Mouse (Mus musculus): ENCODE measurements around the gene Kmt2d. TPM values are rescaled to one million over a fixed set of nuclear protein-coding genes. Genes with fewer than 3 reads are reported as not detected.
A peak's percentile ranks its signal among the peaks of the same experiment; 100 is the strongest.

Gene Kmt2d
- polyA plus RNA-seq, 1 experiment from 2014 or later, result 12.5 TPM

DNA sequence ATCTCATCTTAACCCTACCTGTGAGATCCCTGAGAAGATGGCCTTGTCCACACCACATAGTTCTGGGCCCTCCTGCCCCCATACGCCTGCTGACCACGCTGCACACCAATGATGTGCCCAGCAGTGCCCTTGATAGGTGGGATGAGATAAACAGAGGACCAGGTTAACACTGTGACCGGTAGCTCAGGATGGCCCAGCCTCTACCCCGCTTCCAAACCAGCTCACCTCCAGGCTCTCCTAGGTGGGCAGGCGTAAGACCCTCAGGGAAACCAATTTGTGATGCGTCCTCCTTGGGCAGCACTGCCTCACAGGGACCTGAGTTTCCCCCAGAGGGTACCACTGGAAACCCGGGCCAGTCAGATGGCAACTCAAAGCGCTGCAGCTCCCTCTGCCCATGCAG, 5.2 kb downstream of the Kmt2d start:
- Histone ChIP-seq H3K9me3 (no peaks in the 10 kb centered on the region), H3K27me3 (no peaks in the 10 kb centered on the region), H3K36me3 (peaks cover 59% of the 10 kb centered on the region), H3K4me2 (no peak overlapping the region), H3K4me1 (peaks cover 33% of the 10 kb centered on the region), H3K9ac (no peak overlapping the region), H3K4me3 (no peak overlapping the region), H3K27ac (no peak overlapping the region)
- 94% methylated on average over 8 of the region's 8 CpGs for whole genome bisulfite sequencing
- no peak for ATAC-seq (ENCODE audit: borderline replicate concordance, extremely low read depth, low FRiP score, low TSS enrichment)

DNA sequence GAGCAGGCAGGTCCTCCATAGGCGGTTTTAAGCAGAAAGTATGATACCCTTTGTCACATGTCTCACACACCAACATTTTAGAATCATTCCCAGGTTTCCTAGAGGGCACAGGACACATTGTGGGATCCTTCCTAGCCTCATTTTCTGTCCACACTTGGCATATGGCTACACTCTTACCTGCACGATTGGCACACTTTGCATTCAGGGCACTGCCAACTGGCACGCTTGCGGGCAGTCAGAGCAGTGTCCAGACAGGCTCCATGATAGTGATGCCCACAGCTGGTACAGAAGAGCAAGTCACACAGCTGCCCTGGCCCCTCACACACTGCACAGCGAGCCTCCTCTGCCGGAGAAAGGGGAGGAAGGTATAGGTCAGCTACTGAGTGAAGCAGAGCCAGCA, 6.1 kb downstream of the Kmt2d start:
- no peak for ATAC-seq (ENCODE audit: borderline replicate concordance, extremely low read depth, low FRiP score, low TSS enrichment)
- Histone ChIP-seq H3K9me3 (no peaks in the 10 kb centered on the region), H3K4me1 (peaks cover 33% of the 10 kb centered on the region), H3K27ac (no peak overlapping the region), H3K9ac (no peak overlapping the region), H3K27me3 (no peaks in the 10 kb centered on the region), H3K36me3 (peaks cover 67% of the 10 kb centered on the region), H3K4me2 (no peak overlapping the region), H3K4me3 (no peak overlapping the region)
- WGBS, result 91% methylated on average over 6 of the region's 6 CpGs

GRCm38 (mm10) chr15:98863451-98863958, 7.5 kb downstream of the Kmt2d start:
- no peak overlapping the region for H3K27ac ChIP-seq
- no peak for ATAC-seq (ENCODE audit: borderline replicate concordance, extremely low read depth, low FRiP score, low TSS enrichment)
- H3K4me2 ChIP-seq, result no peak overlapping the region
- peaks cover 81% of the 10 kb centered on the region for H3K36me3 ChIP-seq
- WGBS, result 82% methylated on average over 12 of the region's 12 CpGs
- H3K4me3 ChIP-seq, result no peak overlapping the region
- no peak overlapping the region for H3K9ac ChIP-seq
- H3K9me3 ChIP-seq, result no peaks in the 10 kb centered on the region
- no peaks in the 10 kb centered on the region for H3K27me3 ChIP-seq
- peaks cover 18% of the 10 kb centered on the region for H3K4me1 ChIP-seq

DNA sequence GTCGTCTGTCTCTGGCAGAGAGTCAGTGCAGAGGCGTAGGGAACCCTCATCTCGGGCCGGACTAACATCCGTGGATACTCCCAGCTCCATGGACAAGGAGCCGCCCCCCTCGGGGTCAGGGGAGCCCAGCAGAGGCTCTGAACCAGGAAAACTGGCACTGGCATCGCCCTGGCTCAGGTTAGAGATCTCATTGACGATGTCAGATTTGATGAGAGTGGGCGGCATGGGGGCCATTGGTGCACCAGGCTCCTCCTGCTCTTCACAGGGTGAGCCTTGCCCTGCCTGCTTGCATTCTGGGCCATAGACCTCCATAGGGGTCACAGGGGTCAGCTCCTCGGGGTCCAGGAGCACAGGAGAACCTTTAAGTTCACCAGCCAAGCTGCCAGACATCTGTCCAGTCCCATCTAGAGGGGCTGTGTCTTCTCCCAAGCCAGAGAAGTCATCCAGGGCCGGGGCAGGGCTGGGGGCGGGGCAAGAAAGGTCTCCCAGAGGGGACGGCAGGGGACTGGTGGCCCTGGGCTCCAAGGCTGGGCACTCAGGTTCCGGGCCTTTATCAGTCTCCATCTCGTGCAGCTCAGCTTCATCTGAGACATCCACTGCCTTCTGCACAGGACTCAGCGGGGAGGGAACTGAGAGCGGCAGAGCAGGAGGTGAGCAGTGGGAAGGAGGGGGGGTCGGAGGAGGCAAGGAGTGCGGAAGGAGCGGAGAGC, 9.1 kb downstream of the Kmt2d start:
- no peak overlapping the region for H3K4me3 ChIP-seq
- H3K9me3 ChIP-seq, result no peaks in the 10 kb centered on the region
- peaks cover 2% of the 10 kb centered on the region for H3K4me1 ChIP-seq
- ATAC-seq (ENCODE audit: borderline replicate concordance, extremely low read depth, low FRiP score, low TSS enrichment), result no peak
- no peak overlapping the region for H3K4me2 ChIP-seq
- no peak overlapping the region for H3K9ac ChIP-seq
- 81% methylated on average over 21 of the region's 21 CpGs for WGBS
- H3K27ac ChIP-seq, result no peak overlapping the region
- H3K36me3 ChIP-seq, result peaks cover 97% of the 10 kb centered on the region
- H3K27me3 ChIP-seq, result no peaks in the 10 kb centered on the region

DNA sequence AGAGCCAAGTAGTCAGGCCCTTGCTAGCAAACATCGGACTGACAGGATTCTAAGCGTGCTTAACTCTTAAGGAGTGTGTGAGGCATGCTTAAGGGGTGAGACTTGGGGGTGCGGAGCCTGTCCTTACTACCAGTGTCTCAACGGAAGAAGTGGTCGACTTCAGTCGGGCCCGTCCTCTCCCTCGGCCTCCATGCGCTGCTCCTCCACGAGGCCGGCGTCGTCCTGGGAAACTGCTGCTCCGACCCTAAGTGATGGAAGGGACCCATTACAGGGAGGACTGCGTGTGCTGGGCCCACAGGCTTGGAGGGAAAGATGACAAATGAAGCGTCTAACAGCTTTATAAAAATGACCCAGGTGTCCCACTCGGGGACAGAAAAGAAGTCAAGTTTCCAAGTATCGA, 10.1 kb downstream of the Kmt2d start:
- Histone ChIP-seq H3K4me3 (no peak overlapping the region), H3K4me1 (no peaks in the 10 kb centered on the region), H3K4me2 (no peak overlapping the region), H3K27ac (no peak overlapping the region), H3K9me3 (no peaks in the 10 kb centered on the region), H3K36me3 (peaks cover 99% of the 10 kb centered on the region), H3K9ac (no peak overlapping the region), H3K27me3 (no peaks in the 10 kb centered on the region)
- no peak for ATAC-seq (ENCODE audit: borderline replicate concordance, extremely low read depth, low FRiP score, low TSS enrichment)
- 90% methylated on average over 18 of the region's 18 CpGs for WGBS

GRCm38 (mm10) chr15:98859319-98860043, 11.5 kb downstream of the Kmt2d start:
- ATAC-seq (ENCODE audit: borderline replicate concordance, extremely low read depth, low FRiP score, low TSS enrichment), result no peak
- Histone ChIP-seq H3K4me1 (no peaks in the 10 kb centered on the region), H3K9me3 (no peaks in the 10 kb centered on the region), H3K4me3 (no peak overlapping the region), H3K27me3 (no peaks in the 10 kb centered on the region), H3K4me2 (no peak overlapping the region), H3K36me3 (peaks cover 99% of the 10 kb centered on the region), H3K9ac (no peak overlapping the region), H3K27ac (no peak overlapping the region)
- WGBS, result 75% methylated on average over 9 of the region's 9 CpGs

DNA sequence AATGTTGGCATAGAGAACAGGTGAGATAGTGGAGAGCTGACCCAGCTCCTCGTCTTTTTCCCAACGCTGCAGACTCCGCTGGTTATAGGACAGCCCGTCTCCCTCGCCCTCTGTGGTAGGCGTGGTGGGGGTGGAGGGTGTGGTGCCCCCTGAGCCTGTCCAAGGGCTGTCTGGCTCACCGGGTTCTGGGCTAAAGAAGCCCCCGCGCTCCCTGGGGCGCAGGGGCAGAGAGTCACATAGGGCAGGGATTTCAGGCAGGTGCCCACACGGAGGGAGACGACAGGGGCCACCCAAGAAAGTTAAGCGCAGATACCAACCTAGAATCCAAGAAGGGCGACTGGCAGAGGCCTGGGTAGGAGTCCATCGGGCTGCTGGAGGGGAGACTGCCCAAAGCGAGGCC, 16.8 kb downstream of the Kmt2d start:
- no peak overlapping the region for H3K9ac ChIP-seq
- no peaks in the 10 kb centered on the region for H3K9me3 ChIP-seq
- peaks cover 99% of the 10 kb centered on the region for H3K36me3 ChIP-seq
- no peak overlapping the region for H3K4me3 ChIP-seq
- H3K27ac ChIP-seq, result no peak overlapping the region
- no peak for ATAC-seq (ENCODE audit: borderline replicate concordance, extremely low read depth, low FRiP score, low TSS enrichment)
- no peaks in the 10 kb centered on the region for H3K4me1 ChIP-seq
- H3K27me3 ChIP-seq, result no peaks in the 10 kb centered on the region
- no peak overlapping the region for H3K4me2 ChIP-seq
- 87% methylated on average over 16 of the region's 16 CpGs for WGBS

- H3K4me3 ChIP-seq, result no peak overlapping the region
- no peak for ATAC-seq (ENCODE audit: borderline replicate concordance, extremely low read depth, low FRiP score, low TSS enrichment)
- H3K36me3 ChIP-seq, result peaks cover 100% of the 10 kb centered on the region
- 93% methylated on average over 28 of the region's 28 CpGs for WGBS
- no peaks in the 10 kb centered on the region for H3K4me1 ChIP-seq
- H3K27ac ChIP-seq, result no peak overlapping the region
- no peaks in the 10 kb centered on the region for H3K9me3 ChIP-seq
- H3K4me2 ChIP-seq, result no peak overlapping the region
- H3K9ac ChIP-seq, result no peak overlapping the region
- no peaks in the 10 kb centered on the region for H3K27me3 ChIP-seq
Measured at GRCm38 (mm10) chr15:98853161-98853937, 17.7 kb downstream of the Kmt2d start.

DNA sequence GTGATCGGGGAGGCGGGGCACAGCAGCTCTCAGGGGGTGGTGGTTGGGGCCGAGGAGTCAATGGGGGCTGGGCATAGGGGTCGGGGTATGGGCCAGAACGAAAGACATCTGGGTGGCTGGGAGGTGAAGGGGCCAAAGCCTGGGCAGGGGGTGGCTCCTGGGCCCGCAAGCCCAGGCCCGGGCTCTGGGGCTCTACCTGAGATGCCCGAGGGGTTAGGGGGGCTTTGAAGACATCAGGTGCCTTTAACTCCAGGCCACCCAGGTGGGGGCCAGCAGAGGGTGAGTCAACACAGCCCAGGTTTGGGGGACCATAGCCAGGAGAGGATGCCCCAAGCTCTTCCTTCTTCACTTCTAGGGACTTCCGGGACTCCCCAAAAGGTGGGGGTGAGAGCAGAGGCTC, 18.3 kb downstream of the Kmt2d start:
- no peaks in the 10 kb centered on the region for H3K4me1 ChIP-seq
- WGBS, result 80% methylated on average over 9 of the region's 9 CpGs
- no peak overlapping the region for H3K4me3 ChIP-seq
- no peak overlapping the region for H3K9ac ChIP-seq
- H3K9me3 ChIP-seq, result no peaks in the 10 kb centered on the region
- H3K4me2 ChIP-seq, result no peak overlapping the region
- H3K27ac ChIP-seq, result no peak overlapping the region
- ATAC-seq (ENCODE audit: borderline replicate concordance, extremely low read depth, low FRiP score, low TSS enrichment), result 0 out of 2 replicates have a peak, but pooled peaks have one; percentile 10
- H3K36me3 ChIP-seq, result peaks cover 100% of the 10 kb centered on the region
- no peaks in the 10 kb centered on the region for H3K27me3 ChIP-seq

DNA sequence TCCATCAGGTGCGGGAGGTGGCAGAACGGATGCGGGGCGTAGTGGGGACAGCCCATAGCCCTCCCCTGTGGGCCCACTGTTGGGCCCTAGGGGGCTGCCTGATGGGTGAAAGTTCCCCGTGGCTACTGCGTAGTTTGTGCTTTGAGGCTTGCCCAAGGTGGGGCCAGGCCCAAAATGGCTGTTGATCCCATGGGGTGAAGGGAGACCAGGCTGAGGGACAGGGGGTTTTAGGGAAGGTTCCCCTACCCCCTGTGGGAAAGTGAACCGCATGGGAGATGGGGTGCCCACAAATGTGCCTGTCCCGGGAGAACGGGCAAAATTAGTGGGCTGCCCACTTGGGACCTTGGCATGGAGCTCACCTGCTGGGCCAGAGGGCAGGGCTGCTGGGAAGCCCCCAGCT, 18.9 kb downstream of the Kmt2d start:
- Histone ChIP-seq H3K4me3 (no peak overlapping the region), H3K36me3 (peaks cover 99% of the 10 kb centered on the region), H3K4me2 (no peak overlapping the region), H3K4me1 (no peaks in the 10 kb centered on the region), H3K9me3 (no peaks in the 10 kb centered on the region), H3K27ac (no peak overlapping the region), H3K27me3 (no peaks in the 10 kb centered on the region), H3K9ac (no peak overlapping the region)
- WGBS, result 92% methylated on average over 9 of the region's 9 CpGs
- ATAC-seq (ENCODE audit: borderline replicate concordance, extremely low read depth, low FRiP score, low TSS enrichment), result no peak

DNA sequence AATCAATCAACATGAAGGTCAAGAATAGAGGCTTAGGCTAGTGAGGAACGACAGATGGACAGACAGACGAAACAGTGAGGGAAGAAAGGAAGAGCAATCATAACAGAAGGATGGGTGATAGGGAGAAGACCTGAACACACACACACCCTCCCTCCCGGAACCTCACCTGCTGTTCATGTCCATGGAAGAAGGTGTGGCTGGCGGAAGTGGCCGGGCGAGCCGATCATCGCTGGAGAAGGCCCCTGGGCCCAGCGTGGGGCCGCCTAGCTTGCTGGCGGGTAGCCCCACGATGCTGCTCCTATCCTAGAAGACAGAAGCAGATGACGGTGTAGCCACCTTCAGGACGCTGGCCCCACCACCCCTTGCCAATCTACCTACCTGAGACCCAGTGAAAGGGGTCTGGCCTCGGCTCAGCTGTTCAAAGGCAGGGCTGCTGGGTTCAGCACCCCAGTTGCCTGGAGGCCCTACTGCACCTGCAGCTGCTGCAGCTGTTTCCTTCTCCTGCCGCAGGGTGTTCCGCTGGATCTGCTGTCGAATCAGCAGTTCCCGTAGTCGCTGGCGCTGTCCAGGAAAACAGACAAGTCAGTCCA, 19.7 kb downstream of the Kmt2d start:
- Histone ChIP-seq H3K9me3 (no peaks in the 10 kb centered on the region), H3K36me3 (peaks cover 99% of the 10 kb centered on the region), H3K27ac (no peak overlapping the region), H3K27me3 (no peaks in the 10 kb centered on the region), H3K9ac (no peak overlapping the region), H3K4me3 (no peak overlapping the region), H3K4me1 (no peaks in the 10 kb centered on the region), H3K4me2 (no peak overlapping the region)
- ATAC-seq (ENCODE audit: borderline replicate concordance, extremely low read depth, low FRiP score, low TSS enrichment), result no peak
- WGBS, result 87% methylated on average over 20 of the region's 21 CpGs

Data from lung, embryonic 15.5 days (tissue).